Mouse (Mus musculus) kidney, postnatal 36 days (tissue): Measurements from ENCODE around the gene Cpeb1.
"Not testable (repeated sequence)": the region's sequence is repeated elsewhere in the genome, so short reads cannot be mapped to it uniquely, and the experiment has no call there.

ENCODE experiments used
- DNase-seq, 2 experiments: peaks; one replicate each; pipeline ENCODE4 v3.0.0; 2021 to 2022; ENCODE audit warnings: mixed read lengths in 2 of 2

Gene Cpeb1

DNA sequence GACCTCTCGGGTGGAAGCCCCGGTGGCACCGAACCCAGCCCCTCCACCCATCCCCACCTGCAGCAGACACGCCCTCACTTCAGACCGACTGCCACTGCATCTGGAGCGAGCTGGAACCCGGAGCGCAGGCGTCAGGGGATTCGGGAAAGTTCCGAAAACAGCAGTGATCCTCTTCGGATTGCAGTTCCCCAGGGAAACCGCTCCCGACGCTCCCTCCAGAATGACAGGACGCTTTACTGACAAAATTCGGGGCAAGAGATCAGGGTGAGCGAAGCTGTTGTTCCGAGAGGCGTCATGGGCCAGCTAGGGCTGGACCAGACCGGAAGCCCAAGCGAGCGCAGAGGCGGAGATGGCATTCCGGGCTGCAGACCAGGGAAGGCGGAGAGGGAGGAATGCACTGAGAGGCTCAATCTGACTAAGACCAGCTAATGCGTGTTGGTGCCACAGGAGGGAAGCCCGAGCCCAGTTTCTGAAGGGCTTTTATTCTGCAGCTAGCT lies at the start of gene Cpeb1:
TSS of gene Cpeb1 (minus strand) at position 311 of the 497 bp plus-strand sequence.
- DNase-seq: peak; percentile 77 to 78

- no peak for DNase-seq
Observed at GRCm38 (mm10) chr7:81501050-81501449, 45.8 kb upstream of the Cpeb1 start.

GRCm38 (mm10) chr7:81498181-81498580 lies 42.9 kb upstream of the Cpeb1 start, which contains the start of gene BC048679:
BC048679 (minus strand) TSS chr7:81498281.
- no peak for DNase-seq

DNA sequence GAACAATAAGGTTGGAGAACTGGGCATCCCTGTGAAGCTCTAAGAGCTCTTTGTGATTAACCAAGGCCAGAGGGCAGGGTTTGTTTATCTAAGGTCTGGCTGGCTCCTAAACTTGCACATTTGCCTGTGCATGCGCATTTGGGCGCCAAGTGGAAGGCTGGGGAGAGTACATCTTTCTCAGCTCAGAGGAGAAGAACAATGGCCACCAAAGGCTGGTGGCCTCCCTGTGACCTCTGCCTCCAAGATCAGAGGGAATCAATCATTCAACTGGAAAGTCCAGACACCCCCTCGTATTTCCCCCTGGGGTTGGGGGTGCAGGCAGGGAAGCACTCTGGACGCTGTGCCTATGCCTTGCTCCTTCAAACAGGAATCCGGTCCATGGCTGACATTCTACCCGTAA lies 41.9 kb upstream of the Cpeb1 start:
- DNase-seq: no peak

DNA sequence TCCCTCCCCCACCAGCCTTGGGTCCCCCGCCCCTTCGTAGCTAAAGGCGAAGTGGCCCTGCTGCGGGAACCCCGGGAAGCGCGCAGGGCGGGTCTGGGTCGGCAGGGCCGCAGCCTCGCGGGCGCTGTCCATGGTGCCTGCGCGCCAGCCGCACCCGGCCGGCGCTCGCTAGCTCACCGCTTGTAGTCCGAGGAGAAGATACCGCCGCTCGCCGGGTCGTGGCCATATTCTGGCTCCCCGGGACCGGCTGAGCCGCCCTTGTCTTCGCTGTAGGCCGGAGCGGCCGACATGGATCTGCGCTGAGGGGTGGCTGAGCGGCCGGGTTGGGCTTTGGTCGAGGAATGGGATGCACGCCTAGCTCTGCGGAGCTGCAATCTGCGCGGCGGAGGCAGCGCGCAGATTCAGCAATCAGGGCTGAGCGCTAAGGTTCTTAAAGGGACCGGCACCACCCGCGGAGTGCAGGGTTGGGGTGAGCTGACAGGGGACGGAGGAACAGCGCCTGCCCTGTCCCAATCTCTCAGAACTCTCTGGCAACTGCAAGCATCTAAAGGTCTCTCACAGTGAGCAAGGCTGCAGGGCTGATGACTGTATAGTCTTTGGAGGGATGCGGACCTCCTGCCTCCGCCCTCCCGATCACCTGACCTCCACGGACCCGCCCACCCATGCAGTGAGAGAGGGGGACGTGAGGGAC lies 38.2 kb upstream of the Cpeb1 start, which contains the start of gene Ap3b2:
TSS of gene Ap3b2 (minus strand) at position 595 of the 691 bp plus-strand sequence.
- DNase-seq: peak; percentile 34 to 82

DNA sequence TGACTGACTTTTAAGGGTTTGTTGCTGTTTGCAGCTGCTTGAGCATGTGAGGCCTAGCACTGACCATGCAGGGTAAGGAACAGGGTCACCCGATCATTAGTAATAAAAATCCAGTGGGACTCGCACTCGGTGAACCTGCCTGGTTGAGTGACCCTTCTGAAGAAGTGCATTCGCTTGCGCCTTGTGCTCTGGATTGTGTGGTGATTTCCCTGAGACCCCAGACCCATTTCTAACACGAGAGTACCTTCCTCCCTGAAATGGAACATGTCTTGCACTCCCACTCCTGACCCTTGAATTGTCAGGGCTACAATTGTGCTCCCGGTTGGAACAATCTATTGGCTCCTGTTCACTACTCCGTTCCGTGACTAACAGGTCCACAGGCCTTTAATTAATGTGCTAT lies 37.4 kb upstream of the Cpeb1 start:
- no peak for DNase-seq

GRCm38 (mm10) chr7:81489649-81490048 lies 34.4 kb upstream of the Cpeb1 start:
- no peak for DNase-seq

DNA sequence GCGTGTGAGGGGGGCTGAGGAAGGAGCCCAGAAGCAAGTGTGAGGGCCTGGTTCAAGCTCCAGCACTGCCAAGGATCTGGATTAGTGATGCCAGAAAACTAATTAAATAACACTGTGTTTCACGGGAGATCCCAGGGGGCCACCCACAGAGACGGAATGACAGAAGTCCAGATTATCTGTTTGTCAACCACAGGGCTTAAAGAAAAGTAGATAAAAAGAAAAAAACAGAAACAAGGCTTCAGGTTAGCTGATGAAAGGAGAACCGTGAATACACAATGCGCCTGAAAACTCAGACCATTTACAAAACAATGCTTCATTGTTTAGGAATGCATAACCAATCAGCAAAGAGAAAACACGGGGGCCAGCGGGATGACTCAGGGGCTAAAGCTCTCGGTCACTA lies 25.5 kb upstream of the Cpeb1 start:
- DNase-seq: no peak

DNA sequence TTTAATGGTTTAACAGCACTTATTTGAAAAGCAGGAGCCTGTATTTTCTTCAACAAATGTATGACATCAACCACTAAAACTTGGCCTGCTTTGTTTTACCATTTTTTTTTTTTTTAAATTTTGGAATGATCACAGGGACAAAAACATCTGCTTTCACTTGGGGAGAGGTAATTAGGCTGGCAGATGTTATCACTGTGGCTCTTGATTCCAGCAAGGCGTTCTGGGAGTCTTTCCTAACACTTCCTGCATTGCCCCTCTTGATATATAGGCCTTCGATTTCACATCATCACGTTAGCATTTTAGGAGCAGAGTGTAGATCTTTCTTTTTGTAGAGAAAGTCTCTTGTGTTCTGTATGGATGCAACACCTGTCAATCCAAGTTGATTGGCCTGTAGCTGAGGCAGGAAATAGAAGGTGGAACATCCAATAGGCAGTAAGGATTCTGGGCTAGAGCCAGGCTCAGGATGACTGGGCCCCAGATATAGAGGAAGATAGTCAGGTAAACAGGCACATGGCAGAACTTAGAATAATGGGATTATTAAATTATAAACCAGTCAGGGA lies 24.3 kb upstream of the Cpeb1 start:
- DNase-seq: no peak

- not testable (repeated sequence) for DNase-seq
Observed at GRCm38 (mm10) chr7:81478261-81478660, 23.0 kb upstream of the Cpeb1 start.

GRCm38 (mm10) chr7:81476833-81477232 lies 21.6 kb upstream of the Cpeb1 start:
- no peak for DNase-seq

DNA sequence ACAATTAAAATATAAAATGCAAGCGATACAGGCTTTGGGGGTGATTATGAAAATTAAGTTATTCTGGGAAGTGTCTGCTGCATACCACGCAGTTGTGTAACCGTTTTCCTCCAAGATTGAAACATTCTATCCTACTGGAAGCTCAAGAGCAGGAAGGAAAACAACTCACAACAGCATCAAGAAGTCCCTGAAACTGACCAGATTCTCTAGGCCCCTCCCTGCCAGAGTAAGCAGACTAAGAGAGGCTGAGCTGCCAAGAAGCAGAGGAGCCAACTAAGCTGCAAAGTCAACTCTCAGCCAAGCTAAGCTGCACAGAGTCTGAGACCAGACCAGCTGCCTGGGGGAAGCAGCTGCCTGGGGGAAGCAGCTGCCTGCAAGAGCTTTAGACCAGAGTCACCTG lies 20.0 kb upstream of the Cpeb1 start:
- DNase-seq: no peak

- no peak for DNase-seq
Observed at GRCm38 (mm10) chr7:81464906-81465450, 9.7 kb upstream of the Cpeb1 start.

DNA sequence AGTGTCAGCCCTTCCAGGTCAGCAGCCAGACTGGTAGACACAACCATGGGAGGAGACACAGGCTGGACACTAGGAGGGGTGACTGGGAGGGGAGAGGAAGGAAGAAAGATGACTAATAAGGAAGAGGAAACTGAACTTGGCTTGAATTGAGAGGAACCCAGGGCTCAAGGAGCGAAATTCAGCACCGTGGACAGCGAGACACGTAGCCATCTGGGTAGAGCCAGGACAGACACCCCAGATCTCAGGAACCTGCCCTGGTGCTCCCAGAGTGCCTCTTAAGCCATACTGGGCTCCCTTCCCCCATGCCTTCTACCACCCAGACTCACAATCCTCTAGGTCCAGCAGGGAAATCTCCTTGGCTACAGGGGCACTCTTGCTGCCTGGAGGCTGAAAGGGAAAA lies 8.9 kb upstream of the Cpeb1 start:
- DNase-seq: peak in 1 of 2 experiments; percentile 51

GRCm38 (mm10) chr7:81462815-81463214 lies 7.5 kb upstream of the Cpeb1 start:
- DNase-seq: no peak

- peak; percentile 55 to 72 for DNase-seq
Observed at GRCm38 (mm10) chr7:81454331-81455039, 780 bp downstream of the Cpeb1 start.

DNA sequence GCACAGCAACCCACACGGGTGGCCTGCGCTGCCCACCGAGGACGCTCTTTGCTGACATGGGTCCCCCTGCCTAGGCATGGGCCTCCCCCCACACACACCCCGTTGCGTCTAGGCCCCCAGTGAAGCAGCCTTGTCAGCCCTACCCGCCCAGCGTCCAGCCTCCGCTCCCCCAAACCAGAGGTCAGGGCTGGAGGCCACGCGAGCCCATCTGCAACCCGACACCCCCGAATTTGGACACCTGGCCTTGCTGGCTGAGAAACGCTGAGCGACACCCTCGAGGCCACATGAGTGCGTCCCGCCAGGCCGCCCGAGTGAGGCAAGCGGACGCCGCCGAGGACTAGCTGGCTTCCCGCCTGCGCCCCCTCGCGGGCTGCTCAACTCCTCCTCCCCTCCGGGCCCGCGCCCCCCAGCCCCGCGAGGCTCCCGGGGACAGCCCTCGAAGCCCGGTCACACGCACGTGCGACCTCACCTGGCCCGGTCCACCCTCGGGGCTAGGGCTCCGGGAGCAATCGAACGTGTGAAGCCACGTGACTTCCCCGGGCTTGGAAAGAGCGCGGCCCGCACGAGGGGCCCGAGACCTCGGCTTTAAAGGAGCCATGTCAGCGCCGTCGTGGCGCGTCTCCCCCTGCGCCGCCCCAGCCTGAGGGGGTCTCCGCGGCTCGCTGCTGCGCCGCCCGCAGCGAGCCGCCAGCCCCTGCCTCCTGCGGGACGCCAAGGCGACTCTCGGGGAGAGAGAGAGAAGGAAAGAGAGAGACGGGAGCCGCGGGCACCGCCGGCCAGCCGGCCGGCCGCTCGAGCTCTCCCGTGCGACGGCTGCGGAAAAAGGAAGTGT lies 1.6 kb downstream of the Cpeb1 start:
- DNase-seq: peak; percentile 55 to 58

DNA sequence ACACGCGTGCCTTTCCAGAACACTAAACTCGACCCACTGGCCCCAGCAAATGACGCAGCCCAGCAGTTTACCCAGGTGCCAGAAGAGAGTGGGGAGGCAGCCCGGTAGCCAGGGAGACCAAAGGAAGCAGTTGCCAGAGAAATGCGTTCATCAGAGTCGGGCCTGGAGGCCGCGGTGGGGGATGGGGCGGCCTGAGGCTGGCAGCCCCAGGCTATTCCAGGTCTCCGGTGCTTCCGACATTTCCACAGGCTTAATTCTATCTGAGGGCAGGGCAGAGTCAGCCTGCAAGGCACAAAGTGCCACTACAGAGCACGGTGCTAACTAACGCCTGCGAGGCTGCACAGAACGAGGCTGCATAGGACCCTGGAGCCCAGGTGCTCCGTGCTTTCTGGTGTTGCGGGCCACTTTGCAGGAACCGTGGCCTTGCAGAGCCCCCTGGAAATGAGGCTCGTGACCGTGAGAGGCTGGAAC lies 2.3 kb downstream of the Cpeb1 start:
- peak; percentile 31 to 54 for DNase-seq

GRCm38 (mm10) chr7:81398957-81399356 lies 56.3 kb downstream of the Cpeb1 start:
- peak; percentile 5 to 47 for DNase-seq

DNA sequence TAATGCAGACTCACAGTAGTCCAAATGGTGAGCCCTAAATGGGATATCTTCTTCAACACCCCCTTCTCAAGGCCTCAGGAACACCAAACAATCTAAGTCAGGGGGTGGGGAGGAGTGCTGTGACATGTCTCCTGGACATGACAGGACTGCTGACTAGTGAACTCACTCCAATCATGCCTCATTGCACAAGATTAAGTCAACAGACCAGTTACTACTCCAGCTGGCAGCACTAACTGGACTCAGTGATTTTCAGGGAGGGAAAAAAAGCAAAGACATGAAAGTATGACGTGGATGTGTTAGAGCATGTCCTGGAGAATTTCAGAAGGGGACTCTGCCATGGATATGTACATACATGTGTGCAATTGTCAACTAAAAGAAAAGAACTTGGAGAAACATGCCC lies 75.9 kb downstream of the Cpeb1 start:
- no peak for DNase-seq

GRCm38 (mm10) chr7:81372337-81372920 lies 82.8 kb downstream of the Cpeb1 start:
- peak in 1 of 2 experiments; percentile 17 for DNase-seq

- DNase-seq: no peak
Observed at GRCm38 (mm10) chr7:81371811-81372210, 83.5 kb downstream of the Cpeb1 start.
